Mouse (Mus musculus) ZHBTc4 (cell line): ENCODE measurements at regions not wholly inside any gene's neighbourhood (a gene's known extent, or its start where the extent isn't known, plus 50 kb on each side); places are given as distances from the start of the nearest gene placed in this dataset.
"Not testable (repeated sequence)": the region's sequence is repeated elsewhere in the genome, so short reads cannot be mapped to it uniquely, and the experiment has no call there.

Experiments used
- DNase-seq: peaks from one replicate; pipeline ENCODE4 v3.0.0-alpha.2; 2011; ENCODE audit warnings: low read depth, low spot score

GRCm38 (mm10) chr14:53803698-53804620 is 449.9 kb downstream of the Dad1 start:
- DNase-seq = peak; percentile 90

DNA sequence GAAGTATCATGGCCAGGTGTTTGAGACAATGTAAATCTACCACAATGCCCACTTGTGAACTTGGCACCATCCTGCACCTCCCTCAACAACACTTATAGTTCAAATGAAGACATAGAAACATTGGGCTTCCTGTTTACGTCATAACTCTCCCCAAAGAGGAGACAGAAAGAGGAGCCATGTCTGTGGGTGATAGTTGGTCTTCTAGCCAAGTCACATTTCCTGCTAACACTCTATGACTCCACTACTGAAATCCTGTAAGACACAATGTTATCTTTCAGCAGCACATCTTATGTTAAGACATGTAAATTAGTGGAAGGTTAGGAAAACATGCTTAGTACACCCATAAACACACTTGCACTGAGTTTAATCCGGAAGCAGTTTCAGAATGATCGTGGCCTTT is 451.4 kb downstream of the Dad1 start:
- no peak for DNase-seq

DNA sequence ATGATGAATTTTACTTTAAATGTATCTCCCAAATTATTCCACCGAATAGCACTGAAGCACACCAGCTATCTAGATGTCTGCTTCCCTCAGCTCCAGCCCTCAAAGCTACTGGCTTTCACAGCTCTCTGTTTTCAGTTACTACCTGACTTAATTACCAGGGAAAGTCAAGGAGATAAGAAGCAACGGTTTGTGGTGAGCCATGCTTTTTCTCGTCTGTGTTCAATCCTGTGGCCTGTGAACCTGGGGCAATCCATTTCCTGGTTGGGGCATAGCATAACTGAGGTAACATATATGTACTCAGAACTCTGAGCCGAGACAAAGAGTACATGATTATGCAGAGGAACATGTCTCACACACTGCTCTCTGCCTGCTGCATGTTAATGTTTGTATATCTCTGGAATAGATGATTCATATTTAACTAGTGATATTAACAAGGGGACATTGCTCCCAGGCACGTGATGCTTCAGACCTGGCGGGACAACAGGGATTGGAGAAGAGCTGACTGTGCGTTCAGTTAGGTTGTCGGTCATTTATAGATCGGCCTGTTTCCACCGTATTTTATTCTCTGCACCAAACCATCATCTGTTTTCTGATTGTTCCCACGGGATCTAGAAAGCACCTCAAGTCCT is 453.3 kb downstream of the Dad1 start:
- no peak for DNase-seq

GRCm38 (mm10) chr14:53795160-53795559 is 458.7 kb downstream of the Dad1 start:
- peak; percentile 52 for DNase-seq

GRCm38 (mm10) chr14:53794527-53794926 is 459.4 kb downstream of the Dad1 start:
- no peak for DNase-seq

DNA sequence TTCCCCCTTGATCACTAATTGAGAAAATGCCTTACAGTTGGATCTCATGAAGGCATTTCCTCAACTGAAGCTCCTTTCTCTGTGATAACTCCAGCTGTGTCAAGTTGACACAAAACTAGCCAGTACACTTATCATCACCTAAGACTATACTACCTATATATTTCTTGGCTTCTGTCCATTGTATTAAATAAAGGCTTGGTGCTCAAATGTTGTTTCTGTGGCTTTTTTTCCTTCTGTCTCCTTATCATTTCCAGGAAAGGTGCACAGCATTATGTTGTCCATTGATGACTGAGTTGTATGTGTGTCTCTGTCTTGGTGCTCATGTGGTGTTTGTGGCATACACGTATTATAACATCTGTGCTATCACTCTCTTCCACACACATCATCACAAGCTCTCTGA is 461.5 kb downstream of the Dad1 start:
- DNase-seq = not testable (repeated sequence)

DNA sequence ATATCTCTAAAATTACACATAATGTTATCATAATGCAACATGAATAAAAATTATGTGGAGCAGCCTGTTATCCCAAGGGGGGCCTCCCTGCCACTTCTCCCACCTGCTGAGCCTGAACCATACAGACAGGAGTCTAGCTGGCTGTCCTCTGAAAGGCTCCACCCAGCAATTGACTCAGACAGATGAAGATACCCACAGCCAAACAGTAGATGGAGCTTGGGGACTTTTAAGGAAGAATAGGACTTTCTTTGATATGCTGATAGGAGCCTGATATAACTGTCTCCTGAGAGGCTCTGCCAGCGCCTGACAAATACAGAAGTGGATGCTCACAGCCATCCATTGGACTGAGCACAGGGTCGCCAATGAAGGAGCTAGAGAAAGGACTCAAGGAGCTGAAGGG is 468.4 kb downstream of the Dad1 start:
- not testable (repeated sequence) for DNase-seq

- DNase-seq = no peak
These were observed 476.5 kb downstream of the Dad1 start for GRCm38 (mm10) chr14:53777375-53777774.

GRCm38 (mm10) chr14:53776717-53777116 is 477.2 kb downstream of the Dad1 start:
- DNase-seq = peak; percentile 68

DNA sequence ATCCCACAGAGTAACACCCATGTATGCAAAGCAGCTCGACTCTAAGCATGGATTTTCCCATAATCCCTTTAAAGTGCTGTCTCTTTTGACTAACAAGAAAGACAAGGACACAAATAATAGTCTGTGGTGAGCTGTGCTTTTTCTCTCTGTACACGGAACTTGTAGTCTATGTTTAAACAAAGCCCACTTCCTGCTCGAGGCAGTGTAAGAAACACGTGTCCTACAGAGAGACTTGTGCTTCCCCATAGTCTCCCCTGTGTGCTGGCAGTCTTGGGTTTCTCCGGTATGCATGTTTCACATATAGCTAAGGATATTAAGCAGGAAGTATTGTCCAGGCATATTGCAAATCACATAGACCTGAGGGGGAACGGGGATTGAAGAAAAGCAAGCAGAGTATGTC is 487.4 kb downstream of the Dad1 start:
- DNase-seq = not testable (repeated sequence)

- DNase-seq = not testable (repeated sequence)
These were observed 488.0 kb downstream of the Dad1 start for GRCm38 (mm10) chr14:53765918-53766317.

GRCm38 (mm10) chr14:53760578-53760977 is 493.3 kb downstream of the Dad1 start:
- DNase-seq = not testable (repeated sequence)

- not testable (repeated sequence) for DNase-seq
These were observed 496.1 kb downstream of the Dad1 start for GRCm38 (mm10) chr14:53757782-53758181.

DNA sequence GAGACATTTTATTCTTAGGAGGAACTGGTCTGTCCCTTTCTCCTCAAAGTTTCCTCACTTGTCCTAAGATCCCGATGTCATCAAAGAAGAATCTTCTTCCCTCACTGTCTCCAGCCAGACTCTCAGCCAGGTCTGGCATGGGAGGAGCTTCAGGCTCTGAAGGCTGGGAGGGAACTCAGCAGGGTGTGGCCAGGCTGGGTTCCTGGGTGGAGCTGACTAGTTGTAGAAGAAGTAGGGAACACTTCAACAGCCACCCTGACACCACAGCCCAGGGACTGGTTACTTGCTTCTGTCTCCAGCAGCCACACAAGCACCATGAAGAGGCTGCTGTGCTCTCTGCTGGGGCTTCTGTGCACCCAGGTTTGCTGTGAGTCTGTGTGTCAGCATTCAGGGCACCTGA is 496.8 kb downstream of the Dad1 start:
- not testable (repeated sequence) for DNase-seq

DNA sequence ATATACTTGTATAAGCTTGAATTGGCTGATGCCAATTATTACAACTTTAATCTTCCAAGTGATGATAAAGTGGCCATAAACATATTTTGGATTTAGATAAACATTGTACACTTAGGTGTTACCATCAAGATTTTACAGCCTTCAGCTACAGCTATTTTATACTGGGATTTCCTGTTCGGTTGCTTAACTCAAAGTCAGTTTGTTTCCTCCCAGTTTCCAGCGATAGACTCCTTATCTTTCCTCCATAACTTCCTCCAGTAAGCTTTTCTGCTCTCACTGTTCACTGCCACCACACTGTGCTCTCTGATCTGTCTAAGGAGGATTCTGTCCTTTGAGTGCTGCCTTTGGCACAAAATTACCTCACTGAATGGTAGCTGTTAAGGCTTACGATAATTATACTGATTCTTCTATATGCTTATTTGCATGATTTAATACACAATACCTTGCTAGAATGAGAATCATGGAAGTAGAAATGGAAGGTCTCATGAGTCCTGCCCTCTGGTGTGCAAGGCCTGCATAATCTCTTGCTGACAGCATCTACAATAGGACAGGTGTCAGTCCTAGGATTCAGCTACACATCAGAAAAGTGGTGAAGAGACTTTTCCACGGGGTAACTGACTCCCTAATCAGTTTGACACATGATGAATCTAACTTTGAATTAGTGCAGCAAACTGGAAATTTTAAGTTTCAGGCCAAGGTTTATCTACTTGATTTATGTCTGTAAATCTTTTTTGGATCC is 503.0 kb downstream of the Dad1 start:
- DNase-seq = no peak

DNA sequence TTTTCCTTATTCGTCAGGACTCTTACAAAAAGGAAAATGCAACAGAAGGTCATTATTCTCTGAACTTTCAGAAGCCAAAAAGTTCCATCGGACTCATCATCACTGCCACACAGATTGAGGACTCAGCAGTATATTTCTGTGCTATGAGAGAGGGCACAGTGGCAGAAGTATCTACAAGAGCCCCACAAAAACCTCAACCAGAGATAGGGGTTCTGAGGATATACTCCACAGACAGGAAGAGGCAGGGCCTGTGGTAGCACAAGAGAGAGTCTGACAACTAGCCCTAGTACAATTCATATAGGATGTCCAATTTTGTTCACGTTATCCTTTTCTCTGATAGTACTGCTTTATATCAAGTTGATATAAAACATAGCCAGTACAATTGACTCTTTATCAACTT is 510.4 kb downstream of the Dad1 start:
- DNase-seq = not testable (repeated sequence)

- not testable (repeated sequence) for DNase-seq
These were observed 511.0 kb downstream of the Dad1 start for GRCm38 (mm10) chr14:53742864-53743263.

DNA sequence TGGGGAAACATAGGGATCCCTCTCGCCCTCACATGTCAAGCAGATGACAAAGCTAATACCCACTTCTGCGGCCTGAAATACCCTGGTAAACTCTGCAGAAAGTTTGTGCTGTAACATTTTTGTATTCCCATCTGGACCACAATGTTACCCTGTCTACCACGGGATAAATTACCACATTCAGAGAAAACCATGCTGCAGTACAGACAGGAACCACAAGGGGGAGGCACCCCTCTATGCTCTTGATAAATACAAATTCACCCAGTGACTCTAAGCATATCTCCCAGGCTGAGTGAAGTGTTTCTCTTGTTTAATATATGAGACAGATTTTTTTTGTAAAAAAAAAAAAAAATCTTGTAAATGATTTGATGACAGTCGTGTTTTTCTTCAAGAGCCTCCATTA is 512.7 kb downstream of the Dad1 start:
- DNase-seq = not testable (repeated sequence)

- DNase-seq = not testable (repeated sequence)
These were observed 515.9 kb downstream of the Dad1 start for GRCm38 (mm10) chr14:53737962-53738361.

DNA sequence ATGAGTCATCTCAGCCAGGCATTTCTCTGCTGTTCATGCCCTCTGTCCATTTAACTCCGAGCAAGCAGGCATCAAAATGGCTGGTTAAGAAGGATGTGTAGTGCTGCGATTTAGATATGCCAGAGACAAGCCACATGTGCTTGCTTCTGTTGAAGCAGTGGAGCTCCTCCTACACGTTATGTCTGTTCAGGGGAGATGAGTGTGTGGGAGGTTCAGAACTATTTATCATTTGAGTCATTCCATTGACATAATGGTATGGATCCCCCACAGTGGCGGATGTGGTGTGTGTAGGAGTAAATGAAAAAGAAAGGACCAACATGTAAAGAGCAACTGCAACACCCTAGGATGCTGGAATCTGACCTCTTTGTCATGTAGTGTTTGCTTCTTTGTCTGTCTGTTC is 517.6 kb downstream of the Dad1 start:
- DNase-seq = not testable (repeated sequence)

DNA sequence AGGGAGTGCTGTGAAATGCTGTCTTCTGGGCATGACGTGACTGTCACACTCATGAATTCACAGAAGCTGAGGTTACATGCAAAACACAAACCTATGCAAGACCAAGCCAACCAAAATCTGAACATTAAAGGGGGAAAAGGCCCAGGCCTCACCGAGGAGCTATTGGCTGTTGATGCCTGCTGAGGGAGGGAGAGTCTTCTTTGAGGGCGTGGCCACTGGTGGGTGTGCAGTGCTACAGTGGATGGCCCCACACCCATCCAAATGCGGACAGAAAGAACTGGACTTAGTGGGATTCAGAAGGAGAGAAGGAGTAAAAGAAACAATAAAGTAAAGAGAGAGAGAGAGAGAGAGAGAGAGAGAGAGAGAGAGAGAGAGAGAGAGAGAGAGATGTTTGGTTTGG is 522.3 kb downstream of the Dad1 start:
- DNase-seq = not testable (repeated sequence)

GRCm38 (mm10) chr14:53729877-53730276 is 524.0 kb downstream of the Dad1 start:
- not testable (repeated sequence) for DNase-seq
